Mouse (Mus musculus): ENCODE measurements around the gene Usp28.

DNA sequence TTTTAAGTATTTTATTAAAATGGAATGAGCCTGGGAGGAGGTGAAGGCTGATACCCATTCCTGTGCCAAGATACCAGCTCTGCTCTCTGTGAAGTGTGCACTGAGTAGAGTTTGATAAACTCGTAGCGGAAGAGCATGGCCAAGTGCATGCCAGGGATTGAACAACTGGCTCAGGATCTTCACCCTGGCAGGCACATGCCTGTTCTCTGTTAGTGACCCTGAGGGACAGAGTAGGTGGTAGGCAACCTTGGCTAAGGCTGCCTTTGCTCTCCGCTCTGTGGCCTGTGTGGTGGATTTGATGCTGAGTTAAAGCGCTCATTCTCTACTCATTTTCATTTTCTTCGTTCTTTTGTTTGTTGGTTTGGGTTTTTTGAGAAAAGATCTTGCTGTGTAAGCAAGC, 36.1 kb downstream of the Usp28 start:
- no peak for TF ChIP-seq CTCF (IDR thresholded peaks at IDR 0.05; ENCODE audit: low read depth)
- no peak for TF ChIP-seq EP300 (IDR thresholded peaks at IDR 0.05; ENCODE audit: low read depth)
